Mouse (Mus musculus): Measurements from ENCODE around the gene Hemk1.

Hemk1 gene

GRCm38 (mm10) chr9:107338172-107338883 is at the start of gene Hemk1:
TSS of gene Hemk1 (minus strand) at chr9:107338350.
- DNase-seq (ENCODE audit: low read depth, low spot score), result peak; percentile 90

GRCm38 (mm10) chr9:107387708-107388107 is 49.6 kb upstream of the Hemk1 start:
- DNase-seq (ENCODE audit: low read depth, low spot score), result no peak

- DNase-seq (ENCODE audit: low read depth, low spot score), result peak; percentile 50
These were observed 48.6 kb upstream of the Hemk1 start for GRCm38 (mm10) chr9:107386722-107387121.

- no peak for DNase-seq (ENCODE audit: low read depth, low spot score)
These were observed 46.2 kb upstream of the Hemk1 start for GRCm38 (mm10) chr9:107384396-107384795.

GRCm38 (mm10) chr9:107381723-107382122 is 43.6 kb upstream of the Hemk1 start:
- DNase-seq (ENCODE audit: low read depth, low spot score), result peak; percentile 51

- DNase-seq (ENCODE audit: low read depth, low spot score), result no peak
These were observed 39.9 kb upstream of the Hemk1 start for GRCm38 (mm10) chr9:107377961-107378512.

- peak; percentile 87 for DNase-seq (ENCODE audit: low read depth, low spot score)
These were observed 37.3 kb upstream of the Hemk1 start for GRCm38 (mm10) chr9:107375451-107375850.

- peak; percentile 98 for DNase-seq (ENCODE audit: low read depth, low spot score)
These were observed 36.5 kb upstream of the Hemk1 start for GRCm38 (mm10) chr9:107374623-107375022.

- no peak for DNase-seq (ENCODE audit: low read depth, low spot score)
These were observed 34.3 kb upstream of the Hemk1 start for GRCm38 (mm10) chr9:107372441-107372840.

- no peak for DNase-seq (ENCODE audit: low read depth, low spot score)
These were observed 31.9 kb upstream of the Hemk1 start for GRCm38 (mm10) chr9:107370106-107370463.

GRCm38 (mm10) chr9:107369270-107370105 is 31.3 kb upstream of the Hemk1 start:
- DNase-seq (ENCODE audit: low read depth, low spot score), result no peak

- no peak for DNase-seq (ENCODE audit: low read depth, low spot score)
These were observed 30.2 kb upstream of the Hemk1 start for GRCm38 (mm10) chr9:107368302-107368701.

GRCm38 (mm10) chr9:107366644-107367043 is 28.5 kb upstream of the Hemk1 start:
- peak; percentile 59 for DNase-seq (ENCODE audit: low read depth, low spot score)

GRCm38 (mm10) chr9:107360989-107361388 is 22.8 kb upstream of the Hemk1 start:
- DNase-seq (ENCODE audit: low read depth, low spot score), result no peak

GRCm38 (mm10) chr9:107357651-107358050 is 19.5 kb upstream of the Hemk1 start:
- DNase-seq (ENCODE audit: low read depth, low spot score), result peak; percentile 80

- peak; percentile 69 for DNase-seq (ENCODE audit: low read depth, low spot score)
These were observed 18.0 kb upstream of the Hemk1 start for GRCm38 (mm10) chr9:107355870-107356765.

- no peak for DNase-seq (ENCODE audit: low read depth, low spot score)
These were observed 16.7 kb upstream of the Hemk1 start for GRCm38 (mm10) chr9:107354826-107355225.

- DNase-seq (ENCODE audit: low read depth, low spot score), result no peak
These were observed 11.2 kb upstream of the Hemk1 start for GRCm38 (mm10) chr9:107349321-107349720.

- DNase-seq (ENCODE audit: low read depth, low spot score), result no peak
These were observed 9.5 kb upstream of the Hemk1 start for GRCm38 (mm10) chr9:107347586-107348183.

GRCm38 (mm10) chr9:107346081-107346480 is 7.9 kb upstream of the Hemk1 start:
- no peak for DNase-seq (ENCODE audit: low read depth, low spot score)

- no peak for DNase-seq (ENCODE audit: low read depth, low spot score)
These were observed 5.9 kb upstream of the Hemk1 start for GRCm38 (mm10) chr9:107344027-107344426.
